Mouse (Mus musculus) ES-E14 (cell line): ENCODE results near the gene Gm9945. TPM values are rescaled to one million over a fixed set of nuclear protein-coding genes. Genes with fewer than 3 reads are reported as not detected.

ENCODE experiments used
- DNase-seq: peaks from one replicate; pipeline ENCODE4 v3.0.0-alpha.2; 2013; ENCODE audit warnings: low read depth, low spot score
- H3K27ac ChIP-seq: 2 replicates; pipeline ENCODE4 v1.5.1; 2012; ENCODE audit warnings: low read depth, mild to moderate bottlenecking, low read length, moderate library complexity, mixed read lengths; ENCODE audit not compliant: poor library complexity, insufficient read depth, severe bottlenecking
- H3K36me3 ChIP-seq: 2 replicates; pipeline ENCODE4 v1.6.1; 2012; ENCODE audit warnings: mild to moderate bottlenecking, low read length, moderate library complexity, mixed read lengths; ENCODE audit not compliant: control insufficient read depth, poor library complexity, insufficient read depth, severe bottlenecking
- H3K4me1 ChIP-seq, 2 experiments: fragments of 150-350 bp in 1 of 2; sonication (generic) in 1 of 2; 2 replicates each; pipeline ENCODE4 v1.6.1; 2012; ENCODE audit warnings: low read length in 2 of 2, mild to moderate bottlenecking in 1 of 2, mixed read lengths in 1 of 2; ENCODE audit not compliant: control insufficient read depth in 2 of 2, insufficient read depth in 2 of 2, poor library complexity in 1 of 2
- H3K4me3 ChIP-seq, 2 experiments: fragments of 150-350 bp in 1 of 2; sonication (generic) in 1 of 2; 2 replicates each; pipeline ENCODE4 v1.5.1; 2012; ENCODE audit warnings: low read length in 2 of 2, low read depth in 1 of 2, mild to moderate bottlenecking in 1 of 2, mixed read lengths in 1 of 2; ENCODE audit not compliant: insufficient read depth in 1 of 2, poor library complexity in 1 of 2, severe bottlenecking in 1 of 2
- H3K9ac ChIP-seq: 2 replicates; pipeline ENCODE4 v1.6.1; 2012; ENCODE audit warnings: low read depth, mild to moderate bottlenecking, low read length, mixed read lengths; ENCODE audit not compliant: poor library complexity, insufficient read depth, severe bottlenecking
- H3K9me3 ChIP-seq: fragments of 150-350 bp; sonication (generic); 2 replicates; pipeline ENCODE4 v1.6.1; 2012; ENCODE audit warnings: low read depth, mild to moderate bottlenecking, low read length; ENCODE audit not compliant: control insufficient read depth, insufficient read depth
- CHD2 ChIP-seq: IDR thresholded peaks from 2 replicates; pipeline ENCODE4 v1.6.1; 2014; ENCODE audit warnings: mild to moderate bottlenecking, low read depth, low read length, inconsistent platforms
- HCFC1 ChIP-seq: IDR thresholded peaks from 2 replicates; pipeline ENCODE4 v1.6.1; 2012; ENCODE audit warnings: low read length, inconsistent platforms, borderline replicate concordance; ENCODE audit not compliant: insufficient read depth
- MAFK ChIP-seq: IDR thresholded peaks from 2 replicates; pipeline ENCODE4 v1.6.1; 2014; ENCODE audit warnings: mild to moderate bottlenecking, low read depth, low read length, inconsistent platforms; ENCODE audit not compliant: insufficient read depth
- ZC3H11A ChIP-seq: IDR thresholded peaks from 2 replicates; pipeline ENCODE4 v1.6.1; 2012; ENCODE audit warnings: low read depth, mild to moderate bottlenecking, inconsistent platforms, low read length, borderline replicate concordance
- ZNF384 ChIP-seq: IDR thresholded peaks from 2 replicates; pipeline ENCODE4 v1.6.1; 2012; ENCODE audit warnings: low read depth, low read length, inconsistent platforms
- in situ Hi-C, 2 experiments: fragments of 600-800 bp; cut with MboI; formaldehyde crosslinking; loops; one replicate each; pipeline ENCODE4 v1.15.1; 2025; ENCODE audit warnings: low sequenced_read_pairs in 2 of 2, inconsistent platforms in 1 of 2; ENCODE audit not compliant: unreplicated experiment in 2 of 2
- total RNA-seq: library from RNA; depleted of rRNA; stranded (reverse); fragments of 300-350 nt; gene quantifications from 2 replicates; pipeline ENCODE4 v1.2.3, GENCODE M21; 2012

The Gm9945 gene
- total RNA-seq, 1 experiment, result not detected

DNA sequence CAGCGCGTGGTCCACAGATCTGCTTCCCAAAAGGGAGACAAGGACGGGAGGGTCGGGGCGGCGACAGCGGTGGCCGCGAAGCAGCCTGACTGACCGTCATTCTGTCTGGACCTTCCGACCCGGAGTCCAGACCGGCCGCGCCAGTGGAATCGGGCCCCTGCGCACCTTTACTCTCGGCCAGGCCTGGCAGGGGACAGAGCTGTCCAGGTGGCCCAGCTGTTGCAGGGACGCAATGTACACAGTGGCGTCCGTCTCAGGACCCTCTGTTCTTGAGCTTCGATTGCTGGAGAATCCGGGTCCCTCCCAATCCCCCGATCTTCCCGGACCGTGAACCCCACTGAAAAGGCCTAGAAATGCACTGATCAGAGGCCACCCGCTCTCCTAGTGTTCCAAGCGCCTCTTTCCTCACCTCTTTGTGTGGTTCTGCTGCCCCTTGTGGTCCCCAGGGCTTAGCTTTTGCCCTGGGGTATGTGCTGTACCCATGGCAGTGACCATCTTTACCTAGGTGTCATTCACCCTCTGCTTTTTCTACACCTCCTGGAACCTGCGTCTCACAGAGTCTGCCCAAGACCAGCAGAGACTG, 22.5 kb upstream of the Gm9945 start:
- Histone ChIP-seq H3K4me3 (peak overlapping the region; percentile 71 to 74), H3K36me3 (no peaks in the 10 kb centered on the region), H3K4me1 (no peaks in the 10 kb centered on the region), H3K9me3 (no peaks in the 10 kb centered on the region), H3K9ac (peak overlapping the region; percentile 51), H3K27ac (no peak overlapping the region)
- in situ Hi-C loops, result no loop called here
- TF ChIP-seq CHD2, result no peak
- TF ChIP-seq MAFK, result no peak
- TF ChIP-seq HCFC1, result no peak
- peak; percentile 12; the same call in 1 of the 2 replicates for TF ChIP-seq ZC3H11A
- no peak for DNase-seq

DNA sequence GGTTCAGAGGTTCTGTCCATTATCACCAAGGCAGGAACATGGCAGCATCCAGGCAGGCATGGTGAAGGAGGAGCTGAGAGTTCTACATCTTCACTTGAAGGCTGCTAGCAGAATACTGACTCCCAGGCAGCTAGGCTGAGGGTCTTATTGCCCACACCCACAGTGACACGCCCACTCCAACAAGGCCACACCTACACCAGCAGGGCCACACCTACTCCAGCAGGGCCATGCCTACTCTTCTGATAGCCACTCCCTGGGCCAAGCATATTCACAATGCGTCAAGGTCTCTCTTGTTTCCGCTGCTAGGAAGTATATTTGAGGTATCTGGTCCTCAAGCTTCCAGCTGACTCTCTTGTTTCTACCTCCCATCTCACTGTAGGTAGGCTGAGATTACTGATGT, 21.0 kb upstream of the Gm9945 start:
- Histone ChIP-seq H3K27ac (no peak overlapping the region), H3K9me3 (no peaks in the 10 kb centered on the region), H3K36me3 (no peaks in the 10 kb centered on the region), H3K9ac (no peak overlapping the region), H3K4me3 (no peak overlapping the region), H3K4me1 (no peaks in the 10 kb centered on the region; a peak in 1 of 4 replicates)
- TF ChIP-seq ZC3H11A, result no peak
- TF ChIP-seq ZNF384, result no peak
- DNase-seq, result no peak
- in situ Hi-C loops, result no loop called here

DNA sequence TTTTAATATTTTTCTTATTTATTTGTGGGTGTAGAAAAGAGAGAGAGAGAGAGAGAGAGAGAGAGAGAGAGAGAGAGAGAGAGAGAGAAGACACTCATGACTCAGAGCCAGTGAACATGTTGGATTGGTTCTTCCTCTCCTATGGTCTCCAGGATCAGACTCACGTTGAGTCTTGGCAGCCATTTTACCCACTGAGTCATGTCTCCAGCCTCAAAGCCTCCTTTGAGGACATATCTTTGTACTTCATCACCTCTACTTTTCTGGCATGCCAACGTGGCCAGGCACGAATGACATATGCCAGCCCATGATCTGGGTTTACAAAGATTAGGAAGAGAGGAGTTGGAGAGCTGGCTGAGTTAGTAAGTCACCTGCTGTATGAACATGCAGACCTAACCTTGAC, 19.8 kb upstream of the Gm9945 start:
- no peak overlapping the region for H3K4me3 ChIP-seq
- no peak for TF ChIP-seq CHD2
- TF ChIP-seq ZNF384, result no peak
- TF ChIP-seq MAFK, result no peak
- TF ChIP-seq HCFC1, result no peak
- TF ChIP-seq ZC3H11A, result no peak

DNA sequence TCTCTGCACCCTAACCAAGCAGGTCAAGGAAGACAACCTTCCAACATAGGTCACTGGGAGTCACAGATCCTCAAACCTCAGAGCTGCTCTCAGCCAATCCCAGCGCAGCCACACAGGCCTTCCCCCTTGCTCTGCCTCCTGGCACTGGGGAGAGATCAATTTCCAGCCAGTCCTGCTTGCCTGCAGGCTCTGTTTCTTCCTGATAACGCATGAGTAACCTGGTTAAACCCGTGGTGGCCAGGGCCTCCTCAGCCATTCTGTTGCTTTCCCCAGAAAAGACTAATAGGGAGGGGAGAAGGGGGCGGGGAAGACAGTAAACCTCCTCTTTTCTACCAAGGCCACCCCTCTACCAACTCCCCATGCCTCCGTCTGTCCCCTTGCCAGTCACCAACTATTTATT, 18.2 kb upstream of the Gm9945 start:
- H3K9me3 ChIP-seq, result no peaks in the 10 kb centered on the region
- H3K36me3 ChIP-seq, result no peaks in the 10 kb centered on the region
- no peak overlapping the region for H3K4me3 ChIP-seq
- no peak overlapping the region for H3K27ac ChIP-seq
- peaks cover under 1 to 3% of the 10 kb centered on the region in 2 experiments; a peak in 3 of 4 replicates for H3K4me1 ChIP-seq
- in situ Hi-C loops, result no loop called here
- no peak overlapping the region for H3K9ac ChIP-seq
- no peak for DNase-seq
- TF ChIP-seq ZNF384 (no peak), CHD2 (no peak), MAFK (no peak), HCFC1 (no peak), ZC3H11A (no peak)

More for the DNA sequence above, 19.8 kb upstream of the Gm9945 start:
- Histone ChIP-seq H3K4me1 (no peaks in the 10 kb centered on the region; a peak in 1 of 4 replicates), H3K9me3 (no peaks in the 10 kb centered on the region), H3K9ac (no peak overlapping the region), H3K36me3 (no peaks in the 10 kb centered on the region), H3K27ac (no peak overlapping the region)
- DNase-seq, result no peak
- in situ Hi-C loops, result no loop called here
